Mouse (Mus musculus): ENCODE data around the gene Col16a1.
A peak's percentile ranks its signal among the peaks of the same experiment; 100 is the strongest.

Col16a1 gene

DNA sequence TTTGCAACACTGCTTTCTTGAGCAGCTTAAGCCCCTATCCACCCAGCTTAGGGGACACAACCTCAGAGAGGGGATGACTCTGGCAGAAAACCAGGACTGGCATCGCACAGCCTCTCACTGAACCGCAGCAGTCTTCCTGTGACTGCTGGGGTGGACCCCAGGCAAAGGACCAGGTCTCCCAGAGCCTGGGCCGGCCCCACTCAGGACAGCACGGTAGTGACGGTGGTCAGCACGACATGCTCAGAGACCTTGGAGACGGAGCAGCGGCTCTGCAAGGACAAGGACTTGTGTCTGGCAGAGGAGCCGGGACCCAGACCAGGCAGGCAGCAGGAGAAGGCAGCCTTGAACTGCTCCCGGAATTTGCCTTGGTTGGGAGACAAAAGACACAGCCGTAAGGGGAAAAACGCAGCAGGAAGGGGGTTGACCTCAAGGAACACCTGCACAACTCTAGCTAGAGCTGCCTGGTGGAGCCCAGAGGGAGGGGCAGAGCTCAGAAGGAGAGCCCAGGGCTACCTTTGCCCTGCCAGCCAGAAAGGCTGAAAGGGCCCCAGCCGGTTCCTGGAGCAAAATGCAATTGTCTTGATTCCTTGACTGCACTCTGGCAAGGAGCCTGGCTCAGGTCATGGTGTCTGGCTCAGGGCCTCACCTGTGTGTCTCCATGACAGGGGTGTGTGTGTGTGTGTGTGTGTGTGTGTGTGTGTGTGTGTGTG lies 83.2 kb downstream of the Col16a1 start:
- no peak for DNase-seq (ENCODE audit: low read depth)

- DNase-seq (ENCODE audit: low read depth): no peak
These were observed 83.9 kb downstream of the Col16a1 start for GRCm38 (mm10) chr4:130131448-130132105.

- DNase-seq (ENCODE audit: low read depth): no peak
These were observed 85.8 kb downstream of the Col16a1 start for GRCm38 (mm10) chr4:130133399-130133798.

DNA sequence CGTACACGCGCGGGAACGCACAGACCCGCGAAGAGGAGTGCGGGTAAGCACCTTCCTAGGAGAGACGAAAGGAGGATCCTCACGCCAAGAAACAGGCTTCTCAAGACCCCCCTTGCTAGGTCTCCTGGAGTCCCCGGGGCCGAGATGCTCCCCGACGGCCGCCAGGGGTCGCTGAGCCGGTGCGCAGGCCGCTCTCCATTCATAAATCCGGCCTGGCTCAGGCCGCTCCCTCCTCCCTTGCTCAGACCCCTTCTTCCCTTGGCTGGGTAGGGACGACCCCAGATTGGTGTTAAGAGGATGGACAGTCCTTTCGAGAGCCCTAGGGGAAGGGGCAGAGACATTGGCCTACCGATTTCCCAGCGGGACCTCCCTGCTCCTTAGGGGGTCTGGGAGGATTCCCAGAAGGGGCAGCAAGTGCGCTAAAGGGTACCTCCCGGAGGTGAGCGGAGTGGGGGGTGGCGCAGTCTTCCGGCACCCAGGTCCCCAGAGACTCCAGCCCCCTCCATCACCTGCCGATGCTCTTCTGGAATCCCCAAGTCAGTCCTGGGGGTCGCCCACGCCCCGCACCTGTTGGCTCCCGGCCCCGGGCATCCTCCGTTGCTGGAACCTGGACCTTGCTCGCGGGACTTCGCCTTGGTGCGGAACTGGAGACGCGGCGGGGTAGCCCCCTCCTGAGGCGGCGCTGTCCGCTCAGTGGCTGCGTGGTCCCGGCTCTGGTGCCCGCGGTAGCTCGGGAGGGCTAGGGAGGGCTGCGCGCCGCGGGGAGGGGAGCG lies 91.0 kb downstream of the Col16a1 start:
- peak; percentile 41 for DNase-seq (ENCODE audit: low read depth)

DNA sequence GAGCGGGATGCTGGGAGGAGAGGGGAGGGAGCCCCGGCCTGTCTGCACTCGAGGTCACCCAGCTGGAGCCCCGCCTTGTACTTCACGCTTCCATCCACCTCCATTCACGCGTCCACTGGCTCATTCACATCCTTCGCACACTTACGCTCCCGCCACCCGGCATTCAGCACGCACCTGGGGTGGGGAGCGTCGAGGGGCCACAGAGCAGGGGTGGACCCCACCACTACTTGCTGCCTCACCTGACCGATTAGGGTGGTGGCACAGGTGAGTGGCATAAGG lies 91.5 kb downstream of the Col16a1 start, which contains the start of gene Hcrtr1:
TSS of gene Hcrtr1 (minus strand) at position 146 of the 279 bp plus-strand sequence.
- no peak for DNase-seq (ENCODE audit: low read depth)

DNA sequence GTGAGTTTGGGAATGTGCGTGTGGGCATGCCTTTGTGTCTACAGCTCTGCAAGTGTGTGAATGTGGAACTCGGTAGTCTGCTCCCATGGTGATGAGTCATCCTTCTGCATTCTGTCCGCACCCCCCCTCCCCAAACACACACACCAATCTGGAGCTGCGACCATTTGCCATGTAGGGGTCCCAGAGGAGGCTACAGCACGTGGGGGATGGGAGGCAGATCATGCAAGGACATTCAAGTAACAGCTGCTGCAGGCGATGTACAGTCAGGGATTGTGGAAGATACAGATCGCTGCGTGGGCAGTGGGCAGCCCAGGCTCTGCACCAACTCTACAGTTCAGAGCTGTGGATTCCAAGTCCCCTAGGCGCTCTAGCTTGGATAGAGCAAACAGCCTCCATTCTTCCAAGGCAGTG lies 93.4 kb downstream of the Col16a1 start:
- DNase-seq (ENCODE audit: low read depth): no peak

GRCm38 (mm10) chr4:130141786-130142185 lies 94.1 kb downstream of the Col16a1 start:
- no peak for DNase-seq (ENCODE audit: low read depth)

- no peak for DNase-seq (ENCODE audit: low read depth)
These were observed 100.8 kb downstream of the Col16a1 start for GRCm38 (mm10) chr4:130148405-130148804.
